Mouse (Mus musculus): ENCODE measurements around the gene Agtpbp1. TPM values are rescaled to one million over a fixed set of nuclear protein-coding genes. Genes with fewer than 3 reads are reported as not detected.

Agtpbp1 gene
- polyA plus RNA-seq, 1 experiment from 2014 or later, result 13.7 TPM

DNA sequence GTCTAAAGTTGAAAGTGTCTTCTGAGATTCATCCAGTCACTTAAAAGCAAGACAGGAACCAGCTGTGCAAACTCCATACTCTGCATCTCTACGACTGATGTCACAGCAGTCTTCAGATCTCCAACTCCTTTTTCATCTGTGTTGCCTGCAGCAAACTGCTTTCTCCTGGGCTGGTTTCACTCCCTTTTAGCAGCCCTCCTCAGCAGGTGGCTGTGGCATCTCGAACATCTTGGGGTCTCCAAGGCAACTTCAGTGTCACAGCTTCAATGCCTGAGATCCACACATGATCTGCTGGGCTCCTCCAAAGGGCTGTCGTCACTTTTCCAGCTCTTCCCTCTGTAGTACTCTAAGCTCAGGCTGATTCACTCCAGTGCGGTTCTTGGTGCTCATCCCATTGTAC, 5.7 kb upstream of the Agtpbp1 start:
- Histone ChIP-seq H3K4me1 (ENCODE audit: control insufficient read depth, insufficient read depth, low read length) (peaks cover 11% of the 10 kb centered on the region), H3K4me2 (no peak overlapping the region), H3K4me3 (ENCODE audit: low read depth, low read length) (no peak overlapping the region), H3K27me3 (ENCODE audit: control insufficient read depth, insufficient read depth, low read length) (no peaks in the 10 kb centered on the region), H3K9me3 (replicated peaks; ENCODE audit: control insufficient read depth, low read length) (no peaks in the 10 kb centered on the region), H3K9ac (ENCODE audit: low read depth, low read length) (no peak overlapping the region), H3K36me3 (ENCODE audit: control insufficient read depth, insufficient read depth, low read length) (peaks cover 14% of the 10 kb centered on the region), H3K27ac (ENCODE audit: low read depth, low read length) (no peak overlapping the region)
- no peak for ATAC-seq (replicated peaks; ENCODE audit: insufficient number of reproducible peaks, low FRiP score, low TSS enrichment)
- WGBS (ENCODE audit: insufficient replicate concordance), result 88% methylated on average over 4 of the region's 4 CpGs

DNA sequence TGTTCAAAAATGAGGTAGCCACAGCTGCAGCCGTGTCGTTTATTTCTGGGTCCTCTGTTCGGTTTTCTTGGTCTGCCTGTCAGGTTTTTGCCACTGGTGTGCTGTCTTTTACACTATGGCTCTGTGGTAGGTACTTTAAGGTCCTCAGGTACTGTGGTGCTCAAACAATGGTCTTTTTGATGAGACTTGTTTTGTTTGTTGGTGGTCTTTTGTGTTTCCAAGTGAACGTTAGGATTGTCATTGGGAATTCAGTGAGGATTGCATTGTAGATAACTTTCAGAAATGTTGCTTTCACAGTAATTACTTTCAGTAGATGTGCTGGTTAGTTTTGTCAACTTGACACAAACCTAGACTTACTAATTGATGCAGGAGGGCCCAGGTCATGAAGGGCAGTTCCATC, 4.6 kb upstream of the Agtpbp1 start:
- Histone ChIP-seq H3K27me3 (ENCODE audit: control insufficient read depth, insufficient read depth, low read length) (no peaks in the 10 kb centered on the region), H3K27ac (ENCODE audit: low read depth, low read length) (no peak overlapping the region), H3K4me3 (ENCODE audit: low read depth, low read length) (no peak overlapping the region), H3K9ac (ENCODE audit: low read depth, low read length) (no peak overlapping the region), H3K4me2 (no peak overlapping the region), H3K4me1 (ENCODE audit: control insufficient read depth, insufficient read depth, low read length) (peaks cover 11% of the 10 kb centered on the region), H3K36me3 (ENCODE audit: control insufficient read depth, insufficient read depth, low read length) (peaks cover 14% of the 10 kb centered on the region), H3K9me3 (replicated peaks; ENCODE audit: control insufficient read depth, low read length) (no peaks in the 10 kb centered on the region)
- ATAC-seq (replicated peaks; ENCODE audit: insufficient number of reproducible peaks, low FRiP score, low TSS enrichment), result no peak
- 83% methylated on average over 4 of the region's 4 CpGs for WGBS (ENCODE audit: insufficient replicate concordance)

DNA sequence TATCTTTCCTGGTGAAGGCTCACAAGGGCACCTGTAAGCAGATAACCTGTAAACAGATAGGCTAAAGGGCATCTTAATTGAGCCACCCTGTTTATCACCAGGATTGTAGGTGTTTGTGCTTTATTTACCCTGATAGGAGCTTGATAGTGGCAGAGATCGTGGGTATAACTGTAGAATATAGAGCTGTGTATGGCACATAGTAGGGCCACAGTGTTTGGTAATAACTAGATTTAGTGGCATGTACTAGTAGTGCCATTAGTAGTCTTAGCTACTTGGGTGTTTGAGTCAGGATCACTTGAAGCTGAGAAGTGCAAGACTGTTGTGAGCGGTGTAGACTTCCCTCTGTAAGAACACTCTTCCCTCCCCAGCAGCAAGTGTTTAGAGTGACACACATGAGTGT, 2.2 kb upstream of the Agtpbp1 start:
- H3K4me2 ChIP-seq, result peak overlapping the region; percentile 78

DNA sequence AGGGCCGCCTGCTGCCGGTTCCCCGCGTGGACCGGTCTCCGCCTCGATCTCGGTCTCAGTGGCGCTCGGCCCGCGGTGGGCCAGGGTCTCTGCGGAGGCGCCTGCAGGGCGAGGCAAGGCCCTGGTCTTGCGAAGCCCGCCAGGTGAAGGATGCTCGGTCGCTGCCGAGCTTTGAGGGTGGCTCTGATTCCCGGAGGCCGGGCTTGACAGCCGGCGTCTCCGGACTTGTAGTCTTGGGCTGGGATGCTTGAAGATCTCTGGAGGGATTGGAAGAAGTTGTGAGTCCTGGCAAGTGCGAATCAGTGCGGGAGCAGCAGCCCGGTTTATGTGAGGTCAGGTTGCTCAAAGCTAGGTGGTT, 600 bp upstream of the Agtpbp1 start:
- Histone ChIP-seq H3K4me1 (ENCODE audit: control insufficient read depth, insufficient read depth, low read length) (peaks cover 11% of the 10 kb centered on the region), H3K9ac (ENCODE audit: low read depth, low read length) (peak overlapping the region; percentile 89), H3K4me2 (peak overlapping the region; percentile 78), H3K9me3 (replicated peaks; ENCODE audit: control insufficient read depth, low read length) (no peaks in the 10 kb centered on the region), H3K27me3 (ENCODE audit: control insufficient read depth, insufficient read depth, low read length) (no peaks in the 10 kb centered on the region), H3K27ac (ENCODE audit: low read depth, low read length) (peak overlapping the region; percentile 46; the same call in 1 of the 2 replicates), H3K4me3 (ENCODE audit: low read depth, low read length) (peak overlapping the region; percentile 69), H3K36me3 (ENCODE audit: control insufficient read depth, insufficient read depth, low read length) (no peaks in the 10 kb centered on the region)
- 0% methylated on average over 28 of the region's 28 CpGs for WGBS (ENCODE audit: insufficient replicate concordance)
- no peak for ATAC-seq (replicated peaks; ENCODE audit: insufficient number of reproducible peaks, low FRiP score, low TSS enrichment)

More for the DNA sequence above, 2.2 kb upstream of the Agtpbp1 start:
- H3K36me3 ChIP-seq (ENCODE audit: control insufficient read depth, insufficient read depth, low read length), result peaks cover 2% of the 10 kb centered on the region; the same call in 1 of the 2 replicates
- no peak for ATAC-seq (replicated peaks; ENCODE audit: insufficient number of reproducible peaks, low FRiP score, low TSS enrichment)
- 0 out of 2 replicates have a peak overlapping the region, but pooled peaks have one; percentile 35 for H3K9ac ChIP-seq (ENCODE audit: low read depth, low read length)
- 95% methylated on average over 2 of the region's 2 CpGs for WGBS (ENCODE audit: insufficient replicate concordance)
- H3K9me3 ChIP-seq (replicated peaks; ENCODE audit: control insufficient read depth, low read length), result no peaks in the 10 kb centered on the region
- no peak overlapping the region for H3K4me3 ChIP-seq (ENCODE audit: low read depth, low read length)
- no peaks in the 10 kb centered on the region for H3K27me3 ChIP-seq (ENCODE audit: control insufficient read depth, insufficient read depth, low read length)
- H3K27ac ChIP-seq (ENCODE audit: low read depth, low read length), result no peak overlapping the region
- H3K4me1 ChIP-seq (ENCODE audit: control insufficient read depth, insufficient read depth, low read length), result peaks cover 11% of the 10 kb centered on the region

DNA sequence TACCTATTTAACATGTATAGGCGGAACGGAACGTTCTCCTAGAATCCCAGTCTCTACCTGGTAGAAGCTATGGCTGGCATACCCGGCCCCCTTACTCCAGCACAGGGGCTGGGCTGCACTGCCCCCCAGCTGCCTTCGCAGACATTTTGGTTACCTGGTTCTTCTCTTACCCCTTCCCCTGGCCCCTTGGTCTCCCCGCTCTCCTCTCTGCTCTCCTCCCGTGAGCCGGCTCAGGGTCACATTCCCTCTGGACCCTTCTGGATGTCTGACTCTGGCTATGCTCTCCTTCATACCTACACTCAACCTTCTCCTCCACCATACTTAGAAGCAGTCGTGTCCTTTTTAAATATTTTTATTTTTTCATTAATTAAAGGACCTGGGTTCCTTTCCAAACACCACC, 546 bp downstream of the Agtpbp1 start:
- Histone ChIP-seq H3K9me3 (replicated peaks; ENCODE audit: control insufficient read depth, low read length) (no peaks in the 10 kb centered on the region), H3K27ac (ENCODE audit: low read depth, low read length) (peak overlapping the region; percentile 48), H3K9ac (ENCODE audit: low read depth, low read length) (peak overlapping the region; percentile 82), H3K27me3 (ENCODE audit: control insufficient read depth, insufficient read depth, low read length) (no peaks in the 10 kb centered on the region), H3K4me1 (ENCODE audit: control insufficient read depth, insufficient read depth, low read length) (peaks cover 11% of the 10 kb centered on the region), H3K4me2 (peak overlapping the region; percentile 88), H3K36me3 (ENCODE audit: control insufficient read depth, insufficient read depth, low read length) (no peaks in the 10 kb centered on the region), H3K4me3 (ENCODE audit: low read depth, low read length) (peak overlapping the region; percentile 69)
- 3% methylated on average over 9 of the region's 9 CpGs for WGBS (ENCODE audit: insufficient replicate concordance)
- ATAC-seq (replicated peaks; ENCODE audit: insufficient number of reproducible peaks, low FRiP score, low TSS enrichment), result peak; percentile 60

DNA sequence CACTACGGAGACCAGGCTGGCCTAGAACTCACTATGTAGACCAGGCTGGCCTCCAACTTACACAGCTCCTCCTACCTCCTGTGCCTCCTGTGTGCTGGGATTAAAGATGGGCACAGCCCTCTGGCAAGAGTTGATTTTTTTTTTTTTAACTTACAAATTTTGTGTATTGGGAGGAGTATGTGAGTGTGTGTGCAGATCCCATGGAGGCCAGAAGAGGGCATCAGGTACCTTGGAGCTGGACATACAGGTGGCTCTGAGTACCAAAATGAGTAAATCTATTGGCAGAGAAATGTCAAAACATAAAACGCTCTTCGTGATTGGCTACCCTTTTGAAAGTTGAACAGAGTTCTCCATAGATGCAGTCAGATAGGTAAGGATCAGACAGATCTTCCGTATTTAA, 4.1 kb downstream of the Agtpbp1 start:
- no peaks in the 10 kb centered on the region for H3K27me3 ChIP-seq (ENCODE audit: control insufficient read depth, insufficient read depth, low read length)
- no peak for ATAC-seq (replicated peaks; ENCODE audit: insufficient number of reproducible peaks, low FRiP score, low TSS enrichment)
- WGBS (ENCODE audit: insufficient replicate concordance), result 85% methylated on average over 4 of the region's 4 CpGs
- no peak overlapping the region for H3K4me3 ChIP-seq (ENCODE audit: low read depth, low read length)
- no peaks in the 10 kb centered on the region for H3K9me3 ChIP-seq (replicated peaks; ENCODE audit: control insufficient read depth, low read length)
- H3K9ac ChIP-seq (ENCODE audit: low read depth, low read length), result no peak overlapping the region
- H3K4me2 ChIP-seq, result no peak overlapping the region
- peaks cover 1% of the 10 kb centered on the region; the same call in 1 of the 2 replicates for H3K4me1 ChIP-seq (ENCODE audit: control insufficient read depth, insufficient read depth, low read length)
- no peaks in the 10 kb centered on the region for H3K36me3 ChIP-seq (ENCODE audit: control insufficient read depth, insufficient read depth, low read length)
- no peak overlapping the region for H3K27ac ChIP-seq (ENCODE audit: low read depth, low read length)

DNA sequence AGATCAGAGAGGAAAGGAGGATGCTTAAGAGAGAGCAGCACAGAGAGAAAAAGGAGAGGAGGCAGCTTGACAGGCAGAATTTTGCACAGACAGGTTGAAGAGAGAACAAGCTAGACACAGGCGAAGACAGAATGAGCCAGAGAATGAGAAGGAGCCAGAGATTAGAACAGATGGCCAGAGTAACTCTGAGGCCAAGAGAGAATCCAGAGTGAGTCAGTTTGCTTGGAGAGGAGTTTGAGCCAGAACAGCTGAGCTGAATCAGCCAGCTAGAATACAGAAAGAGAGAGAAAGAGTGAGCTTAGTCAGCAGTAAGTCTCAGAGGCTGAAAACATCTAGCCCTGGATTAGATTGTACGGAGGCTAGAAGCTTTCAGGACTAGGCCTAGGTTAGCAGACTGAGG, 12.5 kb downstream of the Agtpbp1 start:
- Histone ChIP-seq H3K36me3 (ENCODE audit: control insufficient read depth, insufficient read depth, low read length) (no peaks in the 10 kb centered on the region), H3K27me3 (ENCODE audit: control insufficient read depth, insufficient read depth, low read length) (no peaks in the 10 kb centered on the region), H3K4me1 (ENCODE audit: control insufficient read depth, insufficient read depth, low read length) (no peaks in the 10 kb centered on the region), H3K9ac (ENCODE audit: low read depth, low read length) (no peak overlapping the region), H3K27ac (ENCODE audit: low read depth, low read length) (no peak overlapping the region), H3K4me3 (ENCODE audit: low read depth, low read length) (no peak overlapping the region), H3K4me2 (no peak overlapping the region), H3K9me3 (replicated peaks; ENCODE audit: control insufficient read depth, low read length) (no peaks in the 10 kb centered on the region)
- 77% methylated on average over 2 of the region's 2 CpGs for WGBS (ENCODE audit: insufficient replicate concordance)
- ATAC-seq (replicated peaks; ENCODE audit: insufficient number of reproducible peaks, low FRiP score, low TSS enrichment), result no peak

DNA sequence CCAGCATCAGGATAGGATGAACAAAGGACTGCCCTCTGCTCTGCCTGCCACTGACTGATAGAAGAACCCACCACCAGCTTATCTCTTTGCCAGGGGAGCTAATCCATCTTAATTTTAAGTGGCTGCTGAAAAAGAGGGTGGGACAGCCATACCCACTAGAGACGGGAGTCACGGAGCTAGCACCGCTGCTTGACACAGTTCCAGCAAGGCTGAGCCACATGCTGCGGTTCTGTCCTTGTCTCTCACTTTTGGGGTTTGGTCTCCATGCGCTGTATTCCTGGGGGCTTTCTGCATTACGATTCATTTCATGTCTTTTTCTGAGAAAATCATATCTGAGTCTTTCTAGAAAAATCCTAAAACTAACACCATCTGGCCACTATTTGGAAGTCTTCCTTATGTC, 13.9 kb downstream of the Agtpbp1 start:
- Histone ChIP-seq H3K4me1 (ENCODE audit: control insufficient read depth, insufficient read depth, low read length) (no peaks in the 10 kb centered on the region), H3K4me3 (ENCODE audit: low read depth, low read length) (no peak overlapping the region), H3K9me3 (replicated peaks; ENCODE audit: control insufficient read depth, low read length) (no peaks in the 10 kb centered on the region), H3K27me3 (ENCODE audit: control insufficient read depth, insufficient read depth, low read length) (no peaks in the 10 kb centered on the region), H3K9ac (ENCODE audit: low read depth, low read length) (no peak overlapping the region), H3K36me3 (ENCODE audit: control insufficient read depth, insufficient read depth, low read length) (no peaks in the 10 kb centered on the region), H3K4me2 (no peak overlapping the region), H3K27ac (ENCODE audit: low read depth, low read length) (no peak overlapping the region)
- ATAC-seq (replicated peaks; ENCODE audit: insufficient number of reproducible peaks, low FRiP score, low TSS enrichment), result no peak
- 62% methylated on average over 6 of the region's 6 CpGs for WGBS (ENCODE audit: insufficient replicate concordance)

DNA sequence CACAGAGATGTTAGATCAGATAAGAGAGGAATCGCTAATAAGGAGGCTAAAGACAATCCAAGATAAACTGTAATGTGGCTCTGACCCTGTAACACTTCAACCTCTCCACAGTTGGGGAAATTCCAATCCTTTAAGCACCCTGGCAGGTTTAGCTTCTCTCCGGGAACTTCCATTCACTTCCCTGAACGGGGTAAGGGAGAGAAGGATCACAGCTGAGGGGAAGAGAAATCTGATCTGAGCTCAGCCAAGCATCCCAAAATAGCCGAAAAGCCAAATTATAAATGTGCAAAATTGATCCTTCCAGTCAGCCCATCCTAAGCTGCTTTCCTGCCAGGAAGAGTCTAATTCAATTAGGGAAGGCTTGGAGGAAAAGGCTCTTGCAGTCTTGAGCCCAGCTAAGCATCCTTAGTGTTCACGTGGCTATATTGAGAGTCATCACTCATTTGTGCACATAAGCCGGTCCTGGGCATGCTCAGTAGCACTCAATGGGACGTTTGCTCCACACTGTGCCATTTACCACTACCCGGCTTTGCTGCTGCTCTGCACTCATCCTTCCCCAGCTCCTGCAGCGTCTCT, 19.0 kb downstream of the Agtpbp1 start:
- Histone ChIP-seq H3K4me1 (ENCODE audit: control insufficient read depth, insufficient read depth, low read length) (no peaks in the 10 kb centered on the region), H3K4me2 (no peak overlapping the region), H3K9ac (ENCODE audit: low read depth, low read length) (no peak overlapping the region), H3K27me3 (ENCODE audit: control insufficient read depth, insufficient read depth, low read length) (no peaks in the 10 kb centered on the region), H3K9me3 (replicated peaks; ENCODE audit: control insufficient read depth, low read length) (no peaks in the 10 kb centered on the region), H3K4me3 (ENCODE audit: low read depth, low read length) (no peak overlapping the region), H3K27ac (ENCODE audit: low read depth, low read length) (no peak overlapping the region), H3K36me3 (ENCODE audit: control insufficient read depth, insufficient read depth, low read length) (no peaks in the 10 kb centered on the region)
- ATAC-seq (replicated peaks; ENCODE audit: insufficient number of reproducible peaks, low FRiP score, low TSS enrichment), result no peak
- 54% methylated on average over 9 of the region's 9 CpGs for WGBS (ENCODE audit: insufficient replicate concordance)
